Comparison of ENCODE assay signal across 17 mouse cellular contexts in genomic region chr19:27167601-27168319, GRCm38 (mm10). TPM values are rescaled to one million over a fixed set of nuclear protein-coding genes. Genes with fewer than 3 reads are reported as not detected.
A peak's percentile ranks its signal among the peaks of the same experiment; 100 is the strongest.
DNase-seq lines count a peak whose midpoint lies in the region; TF ChIP-seq lines count a peak whose summit lies in the region.
"Had no signal": no experiment of that assay in that cellular context is flagged by ENCODE, and none has a peak within 500 bp of the region (broad histone marks: within the 10 kb centered on the region; RNA-seq: fewer than 3 reads in every experiment).

No protein-coding gene starts in this region.

- no peaks in the 10 kb centered on the region for H3K79me2 ChIP-seq in myocyte (ENCODE audit: control insufficient read depth, insufficient read depth)

- no peaks in the 10 kb centered on the region for H3K36me3 ChIP-seq in myocyte (ENCODE audit: control insufficient read depth, insufficient read depth)
- H3K36me3 ChIP-seq: embryonic facial prominence, embryonic 10.5 days; heart, embryonic 10.5 days; limb, embryonic 12.5 days; liver, embryonic 15.5 days; midbrain, embryonic 12.5 days; neural tube, embryonic 13.5 days had no signal

- no peak overlapping the region for H3K4me2 ChIP-seq in myocyte (ENCODE audit: low read depth)
- H3K4me2 ChIP-seq: limb, embryonic 12.5 days; liver, embryonic 15.5 days; midbrain, embryonic 12.5 days; neural tube, embryonic 13.5 days had no signal

- H3ac ChIP-seq in myocyte (ENCODE audit: control insufficient read depth, insufficient read length), result no peak overlapping the region

- DNase-seq in adrenal gland, postnatal 14 days, result peak; percentile 12
- DNase-seq in adrenal gland, adult 18-20 months (ENCODE audit: low spot score in 2 of 2), result no peak
- peak; percentile 2 to 35 for DNase-seq in kidney, adult 8-10 months
- no peak for DNase-seq in kidney, postnatal 10 days
- DNase-seq in 3T3-L1 (ENCODE audit: low read depth, low spot score), result peak; percentile 37
- DNase-seq in c-Kit-positive CD71-positive TER-119-positive erythroid progenitor cells, embryonic 14.5 days (ENCODE audit: low spot score), result no peak
- DNase-seq: cerebellum, adult 2 months; layer of hippocampus, adult 9-11 months; right cerebral cortex, adult 18-20 months; thymus, postnatal 25 days had no signal

- H3K27me3 ChIP-seq in myocyte (ENCODE audit: control insufficient read depth, insufficient read depth, insufficient read length), result no peaks in the 10 kb centered on the region
- H3K27me3 ChIP-seq: limb, embryonic 12.5 days; liver, embryonic 15.5 days; midbrain, embryonic 12.5 days; neural tube, embryonic 13.5 days had no signal

- TF ChIP-seq POLR2A in myocyte (IDR thresholded peaks at IDR 0.05; ENCODE audit: insufficient read length, low read depth), result no peak

- no peak overlapping the region for H3K4me3 ChIP-seq in myocyte
- H3K4me3 ChIP-seq: embryonic facial prominence, embryonic 10.5 days; heart, embryonic 10.5 days; limb, embryonic 12.5 days; liver, embryonic 15.5 days; midbrain, embryonic 12.5 days; neural tube, embryonic 13.5 days had no signal

TF ChIP-seq in myocyte, 11 proteins besides CTCF, POLR2A, EP300 and RAD21:
- TF ChIP-seq MAX (IDR thresholded peaks at IDR 0.05; ENCODE audit: low read depth) (no peak), MYOG (IDR thresholded peaks at IDR 0.05; ENCODE audit: control insufficient read depth in 1 of 3, insufficient read depth in 1 of 3, insufficient read length in 2 of 3, low read depth in 2 of 3) (no peak), CEBPB (IDR thresholded peaks at IDR 0.05; ENCODE audit: insufficient read depth, poor library complexity, severe bottlenecking) (peak; percentile 73; the same call in 1 of the 2 replicates), SRF (IDR thresholded peaks at IDR 0.05; ENCODE audit: control insufficient read depth, insufficient read length, low read depth) (no peak), TCF12 (IDR thresholded peaks at IDR 0.05; ENCODE audit: insufficient read depth, poor library complexity, severe bottlenecking) (no peak)

RNA-seq across cellular contexts. Expression of gene Vldlr, which starts 48.5 kb away (rescaled TPM):
- total RNA-seq in adrenal gland, postnatal 14 days (2021), result 46.5 and 53.1 TPM in 2 replicates
- 10 to 100 TPM; 29.2 to 30.6 TPM for total RNA-seq in adrenal gland, adult 18-20 months (2021)
- 6.9 TPM for polyA plus RNA-seq in myocyte (2012; fragmentation: generic; extraction: Trizol)

Comparison
In these comparisons a context has a peak if more than half of its experiments do, and no peak if none do; other contexts are left out.
1. DNase-seq: peak in adrenal gland, postnatal 14 days (single experiment), kidney, adult 8-10 months (2 of 2) and 3T3-L1 (single experiment); none in adrenal gland, adult 18-20 months (0 of 2), kidney, postnatal 10 days (single experiment) and c-Kit-positive CD71-positive TER-119-positive erythroid progenitor cells, embryonic 14.5 days (single experiment).